Mouse (Mus musculus) urinary bladder, postnatal 36 days (tissue): ENCODE data around the gene Trcg1.
A peak's percentile ranks its signal among the peaks of the same experiment; 100 is the strongest.

ENCODE experiments used
- DNase-seq, 2 experiments: peaks; one replicate each; pipeline ENCODE4 v3.0.0; 2022; ENCODE audit warnings: low spot score in 2 of 2, mixed read lengths in 1 of 2

Trcg1 gene

GRCm38 (mm10) chr9:57295666-57296065, 59.3 kb downstream of the Trcg1 start:
- peak in 1 of 2 experiments; percentile 30 for DNase-seq

DNA sequence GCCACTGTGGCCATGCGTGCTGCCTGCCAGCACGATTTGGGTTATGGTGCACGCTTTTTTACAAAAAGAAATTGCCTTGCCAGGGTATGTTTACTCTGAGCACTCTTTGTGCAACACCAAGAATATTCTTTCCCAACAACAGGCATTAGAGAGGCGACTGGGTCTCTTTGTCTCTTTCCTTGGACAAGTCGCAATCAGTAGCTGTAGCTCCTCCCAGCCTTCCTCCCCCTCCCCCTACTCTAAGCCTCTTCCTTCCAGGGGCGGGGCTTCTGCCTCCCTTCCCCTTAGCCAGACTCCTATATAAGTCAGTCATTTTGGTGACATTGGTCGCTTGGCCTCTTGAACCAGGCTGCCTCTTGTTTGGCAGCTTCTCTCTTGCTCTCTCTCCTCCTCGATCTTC, 59.9 kb downstream of the Trcg1 start:
- DNase-seq, result no peak

DNA sequence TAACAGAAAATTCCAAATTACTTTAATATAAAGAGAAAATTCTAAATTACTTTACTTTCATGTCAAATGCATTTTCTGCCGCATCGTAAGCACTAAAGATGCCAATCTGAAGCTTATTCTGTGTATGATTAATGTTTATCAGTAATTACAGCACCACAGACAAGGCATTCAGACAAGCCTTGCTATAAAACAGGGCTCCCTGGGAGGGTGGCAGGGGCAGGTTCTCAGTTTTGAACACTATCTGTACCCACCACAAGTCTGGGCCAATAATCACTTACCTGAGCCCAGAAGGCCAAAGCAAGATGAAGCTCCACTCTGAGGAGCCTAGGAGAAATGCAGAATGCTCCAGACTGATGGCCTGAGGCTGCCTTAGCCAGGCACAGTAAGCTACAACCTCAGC, 61.6 kb downstream of the Trcg1 start:
- DNase-seq, result no peak
